Mouse (Mus musculus) lung, postnatal 0 days (tissue): ENCODE results near the gene Blzf1.

ENCODE experiments used
- CTCF ChIP-seq: IDR thresholded peaks from 2 replicates; pipeline ENCODE4 v1.5.1; 2016; ENCODE audit warnings: antibody characterized with exemption, mild to moderate bottlenecking
- EP300 ChIP-seq: IDR thresholded peaks from 2 replicates; pipeline ENCODE4 v1.6.1; 2016; ENCODE audit warnings: antibody characterized with exemption, mild to moderate bottlenecking, control low read depth

DNA sequence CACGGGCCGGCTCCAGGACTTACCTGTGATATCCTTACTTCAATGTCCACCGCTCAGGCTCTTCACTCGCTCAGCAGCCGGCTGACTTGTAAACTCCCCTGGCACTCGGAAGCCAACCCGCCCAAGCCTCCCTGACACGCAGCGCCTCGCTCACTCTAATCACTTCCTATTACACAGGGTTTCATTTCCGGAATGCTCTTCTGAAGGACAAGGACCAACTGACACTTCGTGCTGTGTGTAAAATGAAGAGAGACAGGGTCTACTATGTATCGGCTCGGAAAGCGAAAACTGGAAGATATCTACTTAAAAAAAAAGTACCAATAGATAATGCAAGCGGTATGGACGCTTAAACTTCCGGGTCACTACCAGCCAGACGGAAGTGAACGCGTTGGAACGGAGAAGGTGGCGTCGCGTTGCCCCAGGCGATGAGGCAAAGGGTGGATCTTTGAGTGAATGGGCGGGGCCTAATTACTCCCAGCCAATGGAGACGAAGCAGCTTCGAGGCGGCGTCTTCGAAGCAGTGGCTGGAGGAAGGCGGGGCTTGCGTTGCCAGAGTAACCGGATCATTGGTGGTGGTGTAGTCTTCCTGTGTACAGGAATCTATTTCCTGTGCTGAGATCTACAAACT lies at the start of gene Blzf1:
- TF ChIP-seq CTCF, result no peak
- TF ChIP-seq EP300, result peak; percentile 36; the same call in 1 of the 2 replicates
